Mouse (Mus musculus) neural tube, embryonic 12.5 days (tissue): ENCODE data around the gene S100b. TPM values are rescaled to one million over a fixed set of nuclear protein-coding genes. Genes with fewer than 3 reads are reported as not detected.

Experiments
- ATAC-seq: fragments of 200-750 bp; cut with Nextera tagmentation; 2 replicates; pipeline ENCODE4 v1.8.0; 2017; ENCODE audit warnings: low read depth, mild to moderate bottlenecking, moderate TSS enrichment, moderate library complexity; ENCODE audit not compliant: low FRiP score
- H3K27ac ChIP-seq: fragments of 300-500 bp; sonication (generic); 2 replicates; pipeline ENCODE4 v1.5.1; 2016
- H3K27me3 ChIP-seq: fragments of 300-500 bp; sonication (generic); replicated peaks from 2 replicates; pipeline ENCODE4 v1.6.1; 2016; ENCODE audit warnings: mild to moderate bottlenecking
- H3K36me3 ChIP-seq: fragments of 300-500 bp; sonication (generic); 2 replicates; pipeline ENCODE4 v1.6.1; 2016; ENCODE audit warnings: mild to moderate bottlenecking
- H3K4me1 ChIP-seq: fragments of 300-500 bp; sonication (generic); 2 replicates; pipeline ENCODE4 v1.6.1; 2016
- H3K4me2 ChIP-seq: fragments of 300-500 bp; sonication (generic); replicated peaks from 2 replicates; pipeline ENCODE4 v1.6.1; 2016; ENCODE audit warnings: mild to moderate bottlenecking
- H3K4me3 ChIP-seq: fragments of 300-500 bp; sonication (generic); 2 replicates; pipeline ENCODE4 v1.5.1; 2016
- H3K9ac ChIP-seq: fragments of 300-500 bp; sonication (generic); 2 replicates; pipeline ENCODE4 v1.6.1; 2016; ENCODE audit warnings: mild to moderate bottlenecking
- H3K9me3 ChIP-seq: fragments of 300-500 bp; sonication (generic); 2 replicates; pipeline ENCODE4 v1.6.1; 2016; ENCODE audit warnings: mild to moderate bottlenecking
- WGBS: fragments of 180-500 bp; shearing (Covaris S2); methylation state at CpG from one replicate; pipeline ENCODE4 v1.1.7; 2016; 5-methylcytosine and 5-hydroxymethylcytosine counted together
- polyA plus RNA-seq: library from polyadenylated mRNA; unstranded; fragments of >200 nt; fragmentation: Nextera tagmentation; extraction: Ambion mirVana; gene quantifications from 2 replicates; pipeline ENCODE4 v1.2.1, GENCODE M21; 2016

Gene S100b
- polyA plus RNA-seq: 0.88 and 0.93 TPM in 2 replicates

DNA sequence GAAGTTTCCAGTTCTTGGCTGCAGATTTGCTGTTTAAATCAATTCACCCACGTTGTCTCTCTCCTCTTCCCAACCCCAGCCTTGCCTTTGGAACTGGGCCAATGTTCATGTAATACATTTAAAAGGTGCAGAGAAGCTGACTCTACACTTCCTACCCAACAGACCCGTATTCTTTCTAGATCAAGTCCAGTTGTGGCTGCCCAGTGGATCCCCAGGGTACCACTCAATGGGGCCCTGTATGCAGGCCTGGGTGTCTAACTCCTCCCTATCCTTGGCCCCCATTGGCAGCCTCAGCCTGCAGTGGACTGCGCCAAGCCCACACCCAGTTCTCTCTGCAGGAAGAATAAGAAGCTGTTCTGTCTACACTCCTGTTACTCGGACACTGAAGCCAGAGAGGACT, at the start of gene S100b:
Gene S100b (plus strand): TSS at position 318 of the 400 bp plus-strand sequence.
- WGBS: 69% methylated on average over 4 of the region's 4 CpGs
- Histone ChIP-seq H3K9me3 (no peaks in the 10 kb centered on the region), H3K27me3 (no peaks in the 10 kb centered on the region), H3K4me3 (no peak within 1 kb of the TSS), H3K4me1 (no peaks in the 10 kb centered on the region), H3K4me2 (no peak within 1 kb of the TSS), H3K36me3 (no peaks in the 10 kb centered on the region), H3K27ac (no peak within 1 kb of the TSS), H3K9ac (no peak within 1 kb of the TSS)
- no peak for ATAC-seq

DNA sequence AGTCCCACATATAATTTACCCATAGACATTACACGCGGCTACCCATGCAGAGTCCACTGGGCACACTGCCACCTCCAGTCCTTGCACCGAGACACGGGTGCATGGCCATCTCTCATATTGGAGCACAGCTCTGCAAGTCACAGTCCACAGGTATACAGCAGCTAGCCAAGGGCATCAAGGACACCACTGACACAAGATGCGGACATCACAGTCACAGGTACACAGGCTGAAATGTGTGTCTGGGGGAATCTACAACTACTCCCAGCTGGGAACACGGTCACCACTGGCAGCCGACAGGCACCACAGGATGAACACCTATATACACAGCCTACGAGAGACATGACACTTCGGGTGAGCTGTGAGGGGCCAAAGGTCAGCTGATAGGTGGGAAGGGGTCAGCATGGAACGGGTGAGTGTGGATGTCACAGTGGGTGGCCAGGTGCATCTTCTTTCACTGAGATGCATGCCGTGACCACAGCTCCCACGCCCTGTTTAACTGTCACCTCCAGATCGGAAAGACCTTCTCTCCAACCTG, 46.3 kb upstream of the S100b start:
- H3K4me3 ChIP-seq: no peak overlapping the region
- H3K27ac ChIP-seq: no peak overlapping the region
- H3K9ac ChIP-seq: no peak overlapping the region
- H3K4me1 ChIP-seq: no peaks in the 10 kb centered on the region
- 91% methylated on average over 13 of the region's 13 CpGs for WGBS
- H3K36me3 ChIP-seq: peaks cover 47% of the 10 kb centered on the region
- H3K4me2 ChIP-seq: no peak overlapping the region
- no peaks in the 10 kb centered on the region for H3K9me3 ChIP-seq
- no peaks in the 10 kb centered on the region for H3K27me3 ChIP-seq
- ATAC-seq: no peak

DNA sequence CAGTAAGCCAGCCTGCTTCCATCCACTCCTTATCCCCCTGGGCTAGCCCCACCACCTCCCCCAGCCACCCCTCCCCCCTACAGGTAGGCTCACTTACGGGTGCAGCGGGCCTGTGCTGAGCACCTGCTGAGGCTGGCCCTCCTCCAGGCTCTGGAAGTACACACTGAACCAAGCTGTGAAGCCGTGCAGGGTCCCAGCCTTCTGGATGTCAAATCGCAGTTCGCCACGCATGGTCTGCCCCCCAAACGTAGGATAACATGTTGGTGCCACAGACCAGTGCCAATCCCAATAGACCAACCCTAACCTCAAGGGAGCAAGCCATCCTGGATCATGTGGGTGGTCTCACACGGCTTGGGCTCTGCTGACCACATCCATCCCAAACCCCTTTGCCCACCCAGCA, 44.4 kb upstream of the S100b start:
- Histone ChIP-seq H3K27ac (no peak overlapping the region), H3K9me3 (peaks cover 2% of the 10 kb centered on the region; the same call in 1 of the 2 replicates), H3K9ac (no peak overlapping the region), H3K4me2 (no peak overlapping the region), H3K4me3 (no peak overlapping the region), H3K36me3 (peaks cover 64% of the 10 kb centered on the region), H3K27me3 (no peaks in the 10 kb centered on the region), H3K4me1 (no peaks in the 10 kb centered on the region)
- WGBS: 90% methylated on average over 8 of the region's 8 CpGs
- no peak for ATAC-seq

DNA sequence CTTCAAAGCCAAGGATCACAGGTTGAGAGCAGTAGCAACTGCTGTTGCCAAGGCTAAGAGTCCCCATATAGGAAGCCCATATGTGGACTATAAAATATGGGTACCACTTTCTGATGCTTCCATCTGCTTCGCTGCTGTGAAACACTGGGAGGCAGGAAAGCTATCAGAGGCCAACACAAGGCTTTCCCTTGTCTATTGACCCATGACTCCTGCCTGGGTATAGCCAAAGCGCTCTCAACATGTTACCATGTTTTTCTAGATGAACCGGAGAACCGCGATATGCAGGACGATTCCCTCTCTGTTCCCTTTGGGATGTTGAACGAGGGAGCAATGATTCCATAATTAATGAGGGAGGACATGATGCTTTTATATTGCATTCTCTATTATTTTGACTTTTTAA, 42.8 kb upstream of the S100b start:
- 91% methylated on average over 7 of the region's 7 CpGs for WGBS
- Histone ChIP-seq H3K27ac (no peak overlapping the region), H3K9ac (no peak overlapping the region), H3K9me3 (peaks cover 14% of the 10 kb centered on the region), H3K4me3 (no peak overlapping the region), H3K27me3 (no peaks in the 10 kb centered on the region), H3K4me1 (no peaks in the 10 kb centered on the region), H3K4me2 (no peak overlapping the region), H3K36me3 (peaks cover 80% of the 10 kb centered on the region)
- ATAC-seq: no peak

DNA sequence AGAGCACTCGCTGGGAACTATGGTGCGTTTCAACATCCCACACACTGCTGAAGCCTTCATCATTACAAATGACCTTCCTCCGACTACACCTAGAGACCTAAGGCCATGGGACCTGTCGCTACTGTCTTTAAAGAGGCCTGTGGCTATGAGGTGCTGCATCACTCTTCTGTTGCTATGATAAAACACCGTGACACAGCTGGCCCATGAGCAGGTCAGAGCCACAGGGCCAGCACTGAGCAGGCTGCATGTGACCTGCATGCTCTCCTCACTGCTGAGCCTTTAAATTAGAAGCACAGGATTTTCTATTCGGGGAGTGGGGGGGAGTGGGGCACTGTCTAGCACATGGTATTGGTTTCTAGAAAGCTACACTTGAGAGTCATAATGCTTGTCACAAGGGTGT, 41.5 kb upstream of the S100b start:
- Histone ChIP-seq H3K4me3 (no peak overlapping the region), H3K27me3 (no peaks in the 10 kb centered on the region)
- 91% methylated on average over 6 of the region's 6 CpGs for WGBS

DNA sequence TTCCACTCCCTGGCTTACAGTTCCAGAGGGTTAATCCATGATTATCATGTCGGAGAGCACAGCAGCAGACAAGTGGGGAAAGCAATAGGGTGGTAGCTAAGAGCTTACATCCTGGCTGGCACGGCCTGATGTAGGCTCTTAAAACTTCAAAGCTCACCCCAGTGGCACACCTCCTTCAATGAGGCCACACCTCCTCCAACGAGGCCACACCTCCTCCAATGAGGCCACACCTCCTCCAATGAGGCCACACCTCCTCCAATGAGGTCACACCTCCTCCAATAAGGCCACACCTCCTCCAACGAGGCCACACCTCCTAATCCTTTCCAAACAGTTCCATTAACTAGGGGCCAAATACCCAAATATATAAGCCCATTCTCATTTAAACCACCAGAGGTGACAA, 39.5 kb upstream of the S100b start:
- no peak overlapping the region for H3K27ac ChIP-seq
- H3K4me1 ChIP-seq: no peaks in the 10 kb centered on the region
- no peak overlapping the region for H3K4me3 ChIP-seq
- no peaks in the 10 kb centered on the region for H3K27me3 ChIP-seq
- peaks cover 17% of the 10 kb centered on the region for H3K9me3 ChIP-seq
- H3K36me3 ChIP-seq: peaks cover 85% of the 10 kb centered on the region
- 86% methylated on average over 4 of the region's 4 CpGs for WGBS
- no peak overlapping the region for H3K9ac ChIP-seq
- H3K4me2 ChIP-seq: no peak overlapping the region
- no peak for ATAC-seq

More for the DNA sequence above, 41.5 kb upstream of the S100b start:
- Histone ChIP-seq H3K36me3 (peaks cover 86% of the 10 kb centered on the region), H3K27ac (no peak overlapping the region), H3K9me3 (peaks cover 17% of the 10 kb centered on the region), H3K4me2 (no peak overlapping the region), H3K9ac (no peak overlapping the region), H3K4me1 (no peaks in the 10 kb centered on the region)
- ATAC-seq: no peak

DNA sequence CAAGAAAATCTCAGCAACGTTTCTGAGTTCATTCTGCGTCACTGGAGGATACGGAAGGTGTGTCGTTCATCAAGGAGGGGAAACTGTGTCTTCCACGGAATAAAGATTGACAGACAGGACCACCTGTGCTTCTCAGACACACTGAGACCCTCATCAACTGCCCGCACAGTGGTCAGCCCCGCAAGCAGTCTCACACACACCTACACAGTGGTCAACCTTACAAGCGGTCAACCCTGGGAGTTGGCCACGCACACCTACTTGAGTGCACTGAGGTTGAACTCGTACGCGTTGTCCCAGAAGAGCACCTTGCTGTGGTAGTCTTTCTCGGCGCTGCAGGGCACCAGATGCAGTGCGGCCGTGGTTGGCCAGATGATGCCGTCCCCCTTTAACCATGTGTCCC, 36.6 kb upstream of the S100b start:
- H3K9ac ChIP-seq: no peak overlapping the region

DNA sequence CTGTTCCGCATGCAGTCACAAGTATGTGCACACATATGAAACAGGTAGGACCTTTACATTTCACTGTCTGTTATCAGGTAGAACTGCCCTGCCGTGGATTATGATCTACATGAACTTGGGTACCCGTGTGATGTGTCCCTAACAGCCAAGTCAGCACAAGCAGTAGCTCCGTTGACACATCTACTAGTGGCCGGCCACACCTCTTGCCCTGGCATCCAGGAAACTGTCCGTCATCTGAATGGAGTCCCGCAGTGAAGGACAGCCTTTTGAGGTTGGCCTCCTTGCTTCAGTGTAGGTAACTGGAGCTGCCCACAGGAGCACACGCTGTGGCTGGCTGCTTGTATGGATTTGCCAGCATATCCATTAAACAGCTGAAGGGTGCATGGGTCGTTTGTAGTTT, 35.4 kb upstream of the S100b start:
- ATAC-seq: no peak
- H3K4me2 ChIP-seq: no peak overlapping the region
- WGBS: 88% methylated on average over 9 of the region's 9 CpGs
- no peaks in the 10 kb centered on the region for H3K4me1 ChIP-seq
- H3K36me3 ChIP-seq: peaks cover 96% of the 10 kb centered on the region
- H3K27me3 ChIP-seq: no peaks in the 10 kb centered on the region
- no peak overlapping the region for H3K27ac ChIP-seq
- H3K9me3 ChIP-seq: peaks cover 17% of the 10 kb centered on the region
- no peak overlapping the region for H3K9ac ChIP-seq
- no peak overlapping the region for H3K4me3 ChIP-seq

More for the DNA sequence above, 36.6 kb upstream of the S100b start:
- Histone ChIP-seq H3K27ac (no peak overlapping the region), H3K27me3 (no peaks in the 10 kb centered on the region), H3K4me2 (no peak overlapping the region), H3K4me3 (no peak overlapping the region), H3K4me1 (no peaks in the 10 kb centered on the region), H3K36me3 (peaks cover 95% of the 10 kb centered on the region), H3K9me3 (peaks cover 17% of the 10 kb centered on the region)
- no peak for ATAC-seq
- WGBS: 97% methylated on average over 17 of the region's 17 CpGs

DNA sequence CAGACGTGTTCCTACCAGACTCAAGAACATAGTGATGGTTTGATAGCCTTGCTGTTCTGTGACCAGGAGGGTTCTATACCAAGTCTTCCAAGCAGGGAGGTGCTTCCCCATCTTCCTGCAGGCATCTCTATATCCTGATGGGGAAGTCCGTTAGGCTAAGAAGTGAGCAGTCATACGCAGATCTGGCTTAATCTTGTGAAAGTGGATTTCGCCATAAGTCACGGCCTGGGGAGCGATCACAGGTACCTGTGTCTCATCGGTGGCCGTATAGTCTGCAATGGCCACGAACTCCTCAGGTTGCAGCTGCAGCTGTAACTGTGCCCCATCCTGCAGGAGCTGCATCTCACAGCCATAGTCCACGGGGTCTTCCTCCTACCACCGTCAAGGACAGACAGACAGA, 27.7 kb upstream of the S100b start:
- no peaks in the 10 kb centered on the region for H3K27me3 ChIP-seq
- ATAC-seq: no peak
- no peak overlapping the region for H3K4me3 ChIP-seq
- H3K27ac ChIP-seq: no peak overlapping the region
- no peaks in the 10 kb centered on the region for H3K9me3 ChIP-seq
- no peak overlapping the region for H3K4me2 ChIP-seq
- no peaks in the 10 kb centered on the region for H3K4me1 ChIP-seq
- peaks cover 49% of the 10 kb centered on the region for H3K36me3 ChIP-seq
- H3K9ac ChIP-seq: no peak overlapping the region
- WGBS: 90% methylated on average over 11 of the region's 11 CpGs

DNA sequence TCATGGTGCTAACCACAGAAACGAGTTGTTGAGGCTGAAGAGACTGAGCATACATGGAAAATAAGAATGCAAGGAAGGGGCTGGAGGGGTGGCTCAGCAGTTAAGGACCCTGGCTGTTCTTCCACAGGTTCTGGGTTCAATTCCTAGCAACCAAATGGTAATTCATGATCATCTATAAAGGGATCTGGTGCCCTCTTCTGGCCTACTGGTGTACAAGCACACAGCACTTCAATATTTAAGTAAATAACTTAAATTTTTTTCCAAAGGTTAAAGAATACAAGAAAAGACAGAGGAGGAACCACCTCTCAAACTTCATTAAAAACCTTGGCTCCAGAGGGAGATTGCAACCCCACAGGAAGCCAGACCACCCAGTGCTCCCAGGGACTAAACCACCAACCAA, 24.0 kb upstream of the S100b start:
- no peaks in the 10 kb centered on the region for H3K27me3 ChIP-seq
- no peak overlapping the region for H3K9ac ChIP-seq
- H3K36me3 ChIP-seq: peaks cover 14% of the 10 kb centered on the region; the same call in 1 of the 2 replicates
- H3K27ac ChIP-seq: no peak overlapping the region
- H3K9me3 ChIP-seq: no peaks in the 10 kb centered on the region
- no peak overlapping the region for H3K4me2 ChIP-seq
- no peak overlapping the region for H3K4me3 ChIP-seq
- ATAC-seq: no peak
- 81% methylated on average over 1 of the region's 1 CpGs for WGBS
- H3K4me1 ChIP-seq: no peaks in the 10 kb centered on the region

DNA sequence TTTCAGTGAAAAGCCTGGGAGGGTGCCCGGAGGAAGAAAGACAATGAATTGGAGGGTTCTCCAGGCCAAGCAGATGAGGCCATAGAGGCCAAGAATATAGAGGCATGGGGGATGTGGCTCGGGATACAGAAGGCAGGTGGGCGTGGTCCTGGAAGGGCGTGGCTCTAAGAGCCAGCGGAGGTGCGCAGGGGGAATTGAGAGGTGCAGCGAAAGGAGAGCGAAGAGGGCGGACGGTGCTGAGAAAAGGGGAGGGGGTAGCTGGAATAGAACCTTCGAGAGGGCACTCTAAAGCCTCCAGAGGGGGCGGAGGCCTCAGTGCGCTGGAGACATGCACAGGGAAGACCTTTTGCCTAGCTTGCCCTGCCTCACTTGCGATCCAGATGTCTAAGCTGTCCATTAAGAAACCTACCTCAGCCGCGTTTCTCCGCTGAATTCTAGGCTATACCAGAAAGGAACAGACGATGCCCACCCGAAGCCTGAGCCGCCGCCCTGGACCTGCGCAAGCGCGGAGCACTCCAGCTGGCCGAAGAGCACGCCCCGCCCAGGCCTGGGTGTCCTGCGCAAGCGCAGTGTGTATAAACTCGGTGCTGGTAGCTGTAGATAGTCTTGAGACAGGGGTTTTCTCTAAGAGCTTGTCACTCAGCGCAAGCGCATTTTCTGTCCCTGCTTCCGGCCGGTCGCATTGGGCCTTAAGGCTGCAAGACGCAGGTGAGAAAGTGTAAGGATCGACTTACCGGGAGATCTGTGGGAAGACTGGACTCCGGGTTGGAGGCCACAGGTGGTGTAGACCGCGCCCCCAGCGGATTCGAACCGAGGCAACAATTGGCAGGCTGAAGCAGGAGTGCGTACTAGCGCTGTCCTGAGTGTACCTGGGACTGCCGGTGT, 16.1 kb upstream of the S100b start, which contains the start of gene Prmt2:
Gene Prmt2 (minus strand): TSS at position 525 of the 885 bp plus-strand sequence.
- H3K9ac ChIP-seq: peak within 1 kb of the TSS; percentile 59
- peak within 1 kb of the TSS; percentile 65 for H3K27ac ChIP-seq
- no peaks in the 10 kb centered on the region for H3K36me3 ChIP-seq
- H3K4me3 ChIP-seq: peak within 1 kb of the TSS; percentile 51
- peak within 1 kb of the TSS; percentile 69 for H3K4me2 ChIP-seq
- H3K4me1 ChIP-seq: peaks cover 12% of the 10 kb centered on the region
- no peaks in the 10 kb centered on the region for H3K9me3 ChIP-seq
- ATAC-seq: peak; percentile 97
- under 1% methylated on average over 47 of the region's 47 CpGs for WGBS
- H3K27me3 ChIP-seq: no peaks in the 10 kb centered on the region

DNA sequence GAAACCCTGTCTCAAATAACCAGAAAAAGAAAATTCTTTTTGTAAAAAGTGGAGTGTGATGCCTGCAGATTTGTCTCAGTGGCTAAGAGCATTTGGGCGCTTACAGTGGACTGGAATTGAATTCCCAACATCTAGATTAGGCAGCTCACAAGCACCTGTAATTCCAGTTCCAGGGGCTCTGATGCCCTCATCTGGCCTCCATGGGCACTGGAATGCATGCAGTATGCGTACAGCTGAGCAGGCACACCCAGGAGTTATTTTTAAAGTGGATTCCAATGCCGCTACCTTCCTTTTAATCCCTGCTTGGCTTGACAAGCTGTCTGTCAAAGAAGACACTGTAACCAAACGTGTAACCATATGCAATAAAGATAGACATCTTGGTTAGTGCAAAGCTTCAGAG, 14.3 kb upstream of the S100b start:
- Histone ChIP-seq H3K4me3 (no peak overlapping the region), H3K27me3 (no peaks in the 10 kb centered on the region), H3K9ac (no peak overlapping the region), H3K27ac (no peak overlapping the region), H3K4me2 (no peak overlapping the region), H3K9me3 (no peaks in the 10 kb centered on the region), H3K36me3 (no peaks in the 10 kb centered on the region), H3K4me1 (peaks cover 12% of the 10 kb centered on the region)
- ATAC-seq: no peak
- WGBS: 83% methylated on average over 4 of the region's 4 CpGs
